Mouse (Mus musculus): ENCODE data around the gene Fyco1. TPM values are rescaled to one million over a fixed set of nuclear protein-coding genes. Genes with fewer than 3 reads are reported as not detected.

Gene Fyco1
- polyA plus RNA-seq, 1 experiment, result 0.07 TPM

DNA sequence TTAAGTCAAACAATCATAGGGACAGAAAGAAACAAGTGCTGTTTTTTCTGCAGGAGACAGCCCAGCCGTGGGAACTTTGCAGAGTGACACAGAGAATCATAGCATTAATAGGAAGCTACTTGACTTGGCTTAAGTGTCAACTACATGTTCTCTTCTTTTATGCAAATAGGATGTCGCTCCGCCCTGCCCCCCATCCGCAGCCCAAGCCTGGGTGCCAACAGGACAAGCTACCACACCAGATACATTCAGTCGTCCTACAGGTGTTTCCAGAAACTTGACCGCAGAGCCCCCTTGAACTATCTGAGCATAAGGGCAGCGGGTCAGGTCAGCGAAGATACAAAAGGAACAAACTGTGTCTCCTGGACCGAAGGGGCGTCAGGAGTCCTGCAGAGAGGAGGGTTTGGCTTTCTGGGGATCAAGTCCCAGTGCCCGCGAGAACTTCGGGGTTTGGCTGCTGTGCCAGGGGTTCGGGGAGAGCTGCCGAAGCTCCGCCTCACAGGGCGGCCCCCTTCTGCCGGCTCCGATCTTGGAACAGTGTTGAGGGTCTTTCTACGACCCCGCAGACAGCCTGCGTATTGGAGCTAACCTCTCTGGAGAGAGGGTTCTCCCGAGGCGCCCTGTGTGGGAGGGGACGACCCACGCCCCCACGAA lies 512 bp downstream of the Fyco1 start:
- peak overlapping the region; percentile 78 for H3K4me3 ChIP-seq (replicated peaks)
- no peaks in the 10 kb centered on the region for H3K9me3 ChIP-seq (ENCODE audit: control insufficient read depth, low read length)
- H3K27me3 ChIP-seq (ENCODE audit: control insufficient read depth), result peaks cover 4% of the 10 kb centered on the region
- peaks cover 53% of the 10 kb centered on the region for H3K4me1 ChIP-seq (ENCODE audit: control insufficient read depth)
- TF ChIP-seq GATA1 (IDR thresholded peaks at IDR 0.05; ENCODE audit: low read length), result no peak
- TF ChIP-seq TAL1 (IDR thresholded peaks at IDR 0.05; ENCODE audit: low read length), result no peak
- H3K36me3 ChIP-seq (ENCODE audit: control insufficient read depth), result no peaks in the 10 kb centered on the region; the same call in 1 of the 2 replicates

DNA sequence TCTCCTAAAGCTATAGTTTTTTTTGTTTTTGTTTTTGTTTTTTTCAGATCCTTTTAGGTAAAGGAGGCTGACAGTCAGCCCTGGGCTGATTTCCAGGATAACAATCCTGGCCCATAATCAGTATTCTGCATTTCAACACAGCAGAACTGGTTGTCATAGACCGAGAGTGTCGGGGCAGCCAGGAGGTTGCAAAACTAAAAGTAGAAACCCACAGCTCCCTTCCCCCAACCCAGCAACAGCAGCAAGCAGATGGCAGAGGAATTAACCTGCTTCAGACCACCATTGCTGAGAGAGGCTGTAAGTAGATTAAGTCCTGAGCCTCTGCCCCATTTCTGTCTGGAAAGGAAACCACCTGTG lies 1.0 kb downstream of the Fyco1 start:
- TF ChIP-seq TAL1 (IDR thresholded peaks at IDR 0.05; ENCODE audit: low read length) (no peak), GATA1 (IDR thresholded peaks at IDR 0.05; ENCODE audit: low read length) (no peak)

GRCm38 (mm10) chr9:123849976-123850695 lies 1.6 kb downstream of the Fyco1 start:
- Histone ChIP-seq H3K27me3 (ENCODE audit: control insufficient read depth) (no peaks in the 10 kb centered on the region), H3K36me3 (ENCODE audit: control insufficient read depth) (no peaks in the 10 kb centered on the region; the same call in 1 of the 2 replicates), H3K4me1 (ENCODE audit: control insufficient read depth) (peaks cover 64% of the 10 kb centered on the region), H3K4me3 (replicated peaks) (peak overlapping the region; percentile 78), H3K9me3 (ENCODE audit: control insufficient read depth, low read length) (no peaks in the 10 kb centered on the region)
- TF ChIP-seq TAL1 (IDR thresholded peaks at IDR 0.05; ENCODE audit: low read length), result no peak
- no peak for TF ChIP-seq GATA1 (IDR thresholded peaks at IDR 0.05; ENCODE audit: low read length)

More for the DNA sequence above, 1.0 kb downstream of the Fyco1 start:
- Histone ChIP-seq H3K9me3 (ENCODE audit: control insufficient read depth, low read length) (no peaks in the 10 kb centered on the region), H3K27me3 (ENCODE audit: control insufficient read depth) (no peaks in the 10 kb centered on the region; the same call in none of the 2 replicates), H3K4me1 (ENCODE audit: control insufficient read depth) (peaks cover 58% of the 10 kb centered on the region), H3K36me3 (ENCODE audit: control insufficient read depth) (no peaks in the 10 kb centered on the region; the same call in 1 of the 2 replicates), H3K4me3 (replicated peaks) (peak overlapping the region; percentile 78)

DNA sequence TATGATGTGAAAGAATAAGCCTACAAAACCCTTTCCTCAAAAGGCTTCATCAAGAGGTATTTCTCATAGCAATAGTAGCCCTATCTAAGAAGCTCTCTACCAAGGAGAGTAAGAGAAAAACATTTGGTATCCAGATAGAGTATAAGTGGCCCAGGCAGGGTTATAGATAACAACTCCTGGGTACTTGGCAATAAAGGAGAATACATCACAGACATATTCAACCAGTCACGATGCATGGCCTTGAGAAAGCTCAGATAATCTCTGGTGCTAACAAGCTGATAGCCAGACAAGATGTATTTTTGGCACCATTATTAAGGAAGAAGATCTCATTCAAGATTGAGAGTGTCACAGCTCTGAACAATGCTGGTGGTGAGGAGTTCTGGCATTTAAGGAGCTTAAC lies 5.2 kb downstream of the Fyco1 start:
- Histone ChIP-seq H3K4me1 (ENCODE audit: control insufficient read depth) (peaks cover 66% of the 10 kb centered on the region), H3K36me3 (ENCODE audit: control insufficient read depth) (peaks cover 15% of the 10 kb centered on the region)
- TF ChIP-seq TAL1 (IDR thresholded peaks at IDR 0.05; ENCODE audit: low read length) (no peak), GATA1 (IDR thresholded peaks at IDR 0.05; ENCODE audit: low read length) (peak; percentile 22; the same call in 1 of the 2 replicates)

GRCm38 (mm10) chr9:123845120-123845519 lies 6.6 kb downstream of the Fyco1 start:
- TF ChIP-seq GATA1 (IDR thresholded peaks at IDR 0.05; ENCODE audit: low read length) (no peak), TAL1 (IDR thresholded peaks at IDR 0.05; ENCODE audit: low read length) (no peak)
- no peaks in the 10 kb centered on the region for H3K27me3 ChIP-seq (ENCODE audit: control insufficient read depth)
- peaks cover 26% of the 10 kb centered on the region for H3K36me3 ChIP-seq (ENCODE audit: control insufficient read depth)
- no peak overlapping the region for H3K4me3 ChIP-seq (replicated peaks)
- H3K4me1 ChIP-seq (ENCODE audit: control insufficient read depth), result peaks cover 55% of the 10 kb centered on the region
- no peaks in the 10 kb centered on the region for H3K9me3 ChIP-seq (ENCODE audit: control insufficient read depth, low read length)

More for the DNA sequence above, 5.2 kb downstream of the Fyco1 start:
- Histone ChIP-seq H3K27me3 (ENCODE audit: control insufficient read depth) (no peaks in the 10 kb centered on the region), H3K4me3 (replicated peaks) (no peak overlapping the region), H3K9me3 (ENCODE audit: control insufficient read depth, low read length) (no peaks in the 10 kb centered on the region)

GRCm38 (mm10) chr9:123844468-123844867 lies 7.2 kb downstream of the Fyco1 start:
- no peaks in the 10 kb centered on the region for H3K27me3 ChIP-seq (ENCODE audit: control insufficient read depth)
- H3K9me3 ChIP-seq (ENCODE audit: control insufficient read depth, low read length), result no peaks in the 10 kb centered on the region
- no peak overlapping the region for H3K4me3 ChIP-seq (replicated peaks)
- TF ChIP-seq GATA1 (IDR thresholded peaks at IDR 0.05; ENCODE audit: low read length) (no peak), TAL1 (IDR thresholded peaks at IDR 0.05; ENCODE audit: low read length) (no peak)
- peaks cover 32% of the 10 kb centered on the region for H3K36me3 ChIP-seq (ENCODE audit: control insufficient read depth)
- H3K4me1 ChIP-seq (ENCODE audit: control insufficient read depth), result peaks cover 48% of the 10 kb centered on the region

- no peaks in the 10 kb centered on the region for H3K9me3 ChIP-seq (ENCODE audit: control insufficient read depth, low read length)
- peaks cover 72% of the 10 kb centered on the region for H3K36me3 ChIP-seq (ENCODE audit: control insufficient read depth)
- TF ChIP-seq GATA1 (IDR thresholded peaks at IDR 0.05; ENCODE audit: low read length), result no peak
- TF ChIP-seq TAL1 (IDR thresholded peaks at IDR 0.05; ENCODE audit: low read length), result no peak
- peaks cover 11% of the 10 kb centered on the region for H3K4me1 ChIP-seq (ENCODE audit: control insufficient read depth)
- no peaks in the 10 kb centered on the region for H3K27me3 ChIP-seq (ENCODE audit: control insufficient read depth)
- no peak overlapping the region for H3K4me3 ChIP-seq (replicated peaks)
These were observed 11.5 kb downstream of the Fyco1 start for GRCm38 (mm10) chr9:123840243-123840642.

GRCm38 (mm10) chr9:123835851-123836250 lies 15.8 kb downstream of the Fyco1 start:
- H3K4me1 ChIP-seq (ENCODE audit: control insufficient read depth), result no peaks in the 10 kb centered on the region
- no peaks in the 10 kb centered on the region for H3K9me3 ChIP-seq (ENCODE audit: control insufficient read depth, low read length)
- no peaks in the 10 kb centered on the region for H3K27me3 ChIP-seq (ENCODE audit: control insufficient read depth)
- TF ChIP-seq GATA1 (IDR thresholded peaks at IDR 0.05; ENCODE audit: low read length) (no peak), TAL1 (IDR thresholded peaks at IDR 0.05; ENCODE audit: low read length) (no peak)
- H3K36me3 ChIP-seq (ENCODE audit: control insufficient read depth), result peaks cover 83% of the 10 kb centered on the region
- H3K4me3 ChIP-seq (replicated peaks), result no peak overlapping the region

- Histone ChIP-seq H3K9me3 (ENCODE audit: control insufficient read depth, low read length) (no peaks in the 10 kb centered on the region), H3K36me3 (ENCODE audit: control insufficient read depth) (peaks cover 83% of the 10 kb centered on the region), H3K4me3 (replicated peaks) (no peak overlapping the region), H3K4me1 (ENCODE audit: control insufficient read depth) (no peaks in the 10 kb centered on the region), H3K27me3 (ENCODE audit: control insufficient read depth) (no peaks in the 10 kb centered on the region)
- TF ChIP-seq GATA1 (IDR thresholded peaks at IDR 0.05; ENCODE audit: low read length) (no peak), TAL1 (IDR thresholded peaks at IDR 0.05; ENCODE audit: low read length) (no peak)
These were observed 22.8 kb downstream of the Fyco1 start for GRCm38 (mm10) chr9:123828916-123829315.
